Mouse (Mus musculus): ENCODE results near the gene Bhmt2.

- TF ChIP-seq EP300 (IDR thresholded peaks at IDR 0.05; ENCODE audit: low read depth): no peak
- peak; percentile 79 for TF ChIP-seq CTCF (IDR thresholded peaks at IDR 0.05; ENCODE audit: low read depth)
These were observed 44.8 kb upstream of the Bhmt2 start for GRCm38 (mm10) chr13:93718948-93719347.

Measured in liver, postnatal 0 days (tissue).